Mouse (Mus musculus) heart, postnatal 0 days (tissue): ENCODE measurements around the gene Med1. TPM values are rescaled to one million over a fixed set of nuclear protein-coding genes. Genes with fewer than 3 reads are reported as not detected.
A peak's percentile ranks its signal among the peaks of the same experiment; 100 is the strongest.

Source experiments
- ATAC-seq: fragments of 200-750 bp; cut with Nextera tagmentation; 2 replicates; pipeline ENCODE4 v1.8.0; 2017; ENCODE audit warnings: low read depth, moderate number of reproducible peaks, moderate library complexity; ENCODE audit not compliant: insufficient read depth
- DNase-seq: peaks from one replicate; pipeline ENCODE4 v3.0.0-alpha.2; 2016; ENCODE audit warnings: low spot score
- H3K27ac ChIP-seq: fragments of 300-500 bp; sonication (generic); 2 replicates; pipeline ENCODE4 v1.5.1; 2014; ENCODE audit warnings: low read depth, mild to moderate bottlenecking
- H3K27me3 ChIP-seq: fragments of 300-500 bp; sonication (generic); 2 replicates; pipeline ENCODE4 v1.6.1; 2014; ENCODE audit warnings: low read length, mixed read lengths; ENCODE audit not compliant: control insufficient read depth, insufficient read depth
- H3K36me3 ChIP-seq: fragments of 300-500 bp; sonication (generic); replicated peaks from 2 replicates; pipeline ENCODE4 v1.6.1; 2014; ENCODE audit warnings: low read length, mixed read lengths; ENCODE audit not compliant: control insufficient read depth, insufficient read depth
- H3K4me1 ChIP-seq: fragments of 300-500 bp; sonication (generic); 2 replicates; pipeline ENCODE4 v1.6.1; 2014; ENCODE audit warnings: antibody characterized with exemption; ENCODE audit not compliant: control insufficient read depth, insufficient read depth
- H3K4me2 ChIP-seq: fragments of 300-500 bp; sonication (generic); 2 replicates; pipeline ENCODE4 v1.6.1; 2014; ENCODE audit warnings: low read depth, mild to moderate bottlenecking, low read length, moderate library complexity
- H3K4me3 ChIP-seq: fragments of 300-500 bp; sonication (generic); 2 replicates; pipeline ENCODE4 v1.5.1; 2014; ENCODE audit warnings: low read depth, low read length
- H3K9ac ChIP-seq: fragments of 300-500 bp; sonication (generic); replicated peaks from 2 replicates; pipeline ENCODE4 v1.6.1; 2014; ENCODE audit warnings: low read depth, low read length, mixed read lengths
- H3K9me3 ChIP-seq: fragments of 300-500 bp; sonication (generic); replicated peaks from 2 replicates; pipeline ENCODE4 v1.6.1; 2016; ENCODE audit warnings: low read length; ENCODE audit not compliant: control insufficient read depth
- CTCF ChIP-seq: IDR thresholded peaks from 2 replicates; pipeline ENCODE4 v1.5.1; 2016; ENCODE audit warnings: antibody characterized with exemption, control low read depth, low read depth
- EP300 ChIP-seq: IDR thresholded peaks from 2 replicates; pipeline ENCODE4 v1.6.1; 2016; ENCODE audit warnings: antibody characterized with exemption, low read depth
- WGBS: fragments of 180-500 bp; shearing (Covaris S2); extraction: QIAGEN DNeasy Blood & Tissue Kit; methylation state at CpG from one replicate; pipeline ENCODE4 v1.1.7; 2014; 5-methylcytosine and 5-hydroxymethylcytosine counted together
- polyA plus RNA-seq: library from polyadenylated mRNA; unstranded; fragments of >200 nt; fragmentation: Nextera tagmentation; extraction: Ambion mirVana; gene quantifications from 2 replicates; pipeline ENCODE4 v1.2.1, GENCODE M21; 2015
- total RNA-seq: library from RNA; depleted of rRNA; stranded (reverse); fragments of >200 nt; gene quantifications from 2 replicates; pipeline ENCODE4 v1.2.3, GENCODE M21; 2014; ENCODE audit warnings: low replicate concordance

Gene Med1
- total and polyA plus RNA-seq, 2 experiments from 2014 or later, result 29.2 to 38.1 TPM

GRCm38 (mm10) chr11:98142545-98142944 is 50.5 kb downstream of the Med1 start:
- TF ChIP-seq EP300 (no peak), CTCF (no peak)
- Histone ChIP-seq H3K4me1 (peaks cover 24% of the 10 kb centered on the region), H3K9me3 (no peaks in the 10 kb centered on the region), H3K27me3 (no peaks in the 10 kb centered on the region), H3K36me3 (no peaks in the 10 kb centered on the region), H3K27ac (no peak overlapping the region), H3K4me2 (no peak overlapping the region), H3K4me3 (no peak overlapping the region), H3K9ac (no peak overlapping the region)
- WGBS, result 84% methylated on average over 2 of the region's 2 CpGs
- DNase-seq (no peak), ATAC-seq (no peak)

- Histone ChIP-seq H3K36me3 (no peaks in the 10 kb centered on the region), H3K27me3 (no peaks in the 10 kb centered on the region), H3K9me3 (no peaks in the 10 kb centered on the region), H3K9ac (peak overlapping the region; percentile 32; the same call in 1 of the 2 replicates), H3K4me1 (peaks cover 26% of the 10 kb centered on the region), H3K4me3 (no peak overlapping the region), H3K4me2 (no peak overlapping the region), H3K27ac (peak overlapping the region; percentile 54)
- no peak for DNase-seq
- ATAC-seq, result no peak
- WGBS, result 27% methylated on average over 7 of the region's 7 CpGs
- TF ChIP-seq CTCF, result no peak
- no peak for TF ChIP-seq EP300
Observed at GRCm38 (mm10) chr11:98138894-98139293, 54.2 kb downstream of the Med1 start.

- no peak overlapping the region for H3K27ac ChIP-seq
- H3K4me3 ChIP-seq, result no peak overlapping the region
- no peak for DNase-seq
- H3K4me1 ChIP-seq, result peaks cover 27% of the 10 kb centered on the region
- no peak for TF ChIP-seq CTCF
- no peak for TF ChIP-seq EP300
- no peaks in the 10 kb centered on the region for H3K27me3 ChIP-seq
- H3K4me2 ChIP-seq, result no peak overlapping the region
- no peaks in the 10 kb centered on the region for H3K36me3 ChIP-seq
- 87% methylated on average over 11 of the region's 11 CpGs for WGBS
- no peak overlapping the region for H3K9ac ChIP-seq
- no peak for ATAC-seq
- H3K9me3 ChIP-seq, result no peaks in the 10 kb centered on the region
Observed at GRCm38 (mm10) chr11:98137836-98138235, 55.3 kb downstream of the Med1 start.

GRCm38 (mm10) chr11:98134951-98135350 is 58.1 kb downstream of the Med1 start:
- H3K9me3 ChIP-seq, result no peaks in the 10 kb centered on the region
- ATAC-seq, result peak; percentile 77
- no peaks in the 10 kb centered on the region for H3K27me3 ChIP-seq
- TF ChIP-seq CTCF (no peak), EP300 (no peak)
- WGBS, result 17% methylated on average over 4 of the region's 4 CpGs
- H3K36me3 ChIP-seq, result no peaks in the 10 kb centered on the region
- H3K4me1 ChIP-seq, result peaks cover 27% of the 10 kb centered on the region
- H3K4me3 ChIP-seq, result no peak overlapping the region
- no peak overlapping the region for H3K4me2 ChIP-seq
- peak overlapping the region; percentile 51; the same call in 1 of the 2 replicates for H3K27ac ChIP-seq
- DNase-seq, result peak; percentile 67
- no peak overlapping the region for H3K9ac ChIP-seq

GRCm38 (mm10) chr11:98123424-98123823 is 69.7 kb downstream of the Med1 start:
- Histone ChIP-seq H3K9me3 (no peaks in the 10 kb centered on the region), H3K27ac (no peak overlapping the region), H3K4me1 (no peaks in the 10 kb centered on the region), H3K4me3 (no peak overlapping the region), H3K36me3 (peaks cover 17% of the 10 kb centered on the region), H3K9ac (no peak overlapping the region), H3K27me3 (no peaks in the 10 kb centered on the region), H3K4me2 (no peak overlapping the region)
- no peak for DNase-seq
- WGBS, result 72% methylated on average over 5 of the region's 5 CpGs
- no peak for ATAC-seq
- no peak for TF ChIP-seq EP300
- no peak for TF ChIP-seq CTCF

- DNase-seq (peak; percentile 15), ATAC-seq (no peak)
- H3K4me3 ChIP-seq, result no peak overlapping the region
- 55% methylated on average over 1 of the region's 1 CpGs for WGBS
- no peaks in the 10 kb centered on the region for H3K9me3 ChIP-seq
- peaks cover 40% of the 10 kb centered on the region for H3K36me3 ChIP-seq
- H3K27ac ChIP-seq, result peak overlapping the region; percentile 78
- 0 out of 2 replicates have a peak overlapping the region, but pooled peaks have one; percentile 1 for H3K9ac ChIP-seq
- no peaks in the 10 kb centered on the region for H3K27me3 ChIP-seq
- TF ChIP-seq EP300, result no peak
- no peak for TF ChIP-seq CTCF
- no peak overlapping the region for H3K4me2 ChIP-seq
- H3K4me1 ChIP-seq, result peaks cover 14% of the 10 kb centered on the region
Observed at GRCm38 (mm10) chr11:98114363-98114762, 78.7 kb downstream of the Med1 start.
